ENCODE assay signal across 9 mouse cellular contexts in genomic region chr7:89116261-89116664, GRCm38 (mm10).
DNase-seq lines count a peak whose midpoint lies in the region; ATAC-seq lines count a peak whose summit lies in the region.
"Had no signal": no experiment of that assay in that cellular context is flagged by ENCODE, and none has a peak within 500 bp of the region (broad histone marks: within the 10 kb centered on the region; RNA-seq: fewer than 3 reads in every experiment).

No protein-coding gene starts in this region.

- no peak for ATAC-seq in embryonic facial prominence, embryonic 15.5 days (ENCODE audit: insufficient number of reproducible peaks, low FRiP score, low TSS enrichment, low read depth)
- no peak for ATAC-seq in intestine, embryonic 15.5 days
- ATAC-seq in lung, embryonic 15.5 days (ENCODE audit: borderline replicate concordance, extremely low read depth, low FRiP score, low TSS enrichment) = peak; percentile 42; the same call in 1 of the 2 replicates
- no peak for ATAC-seq in forebrain, embryonic 16.5 days
- ATAC-seq in granulocyte monocyte progenitor cell, adult 5-6 weeks (replicated peaks; ENCODE audit: poor library complexity, severe bottlenecking) = no peak

- no peaks in the 10 kb centered on the region for H3K9me3 ChIP-seq in embryonic facial prominence, embryonic 15.5 days (replicated peaks)
- no peaks in the 10 kb centered on the region for H3K9me3 ChIP-seq in intestine, embryonic 15.5 days
- H3K9me3 ChIP-seq in lung, embryonic 15.5 days = no peaks in the 10 kb centered on the region
- no peaks in the 10 kb centered on the region for H3K9me3 ChIP-seq in forebrain, embryonic 16.5 days (ENCODE audit: control insufficient read depth, low read length)
- H3K9me3 ChIP-seq: hindbrain, embryonic 15.5 days had no signal

- no peak overlapping the region for H3K9ac ChIP-seq in embryonic facial prominence, embryonic 15.5 days
- H3K9ac ChIP-seq in intestine, embryonic 15.5 days = no peak overlapping the region
- H3K9ac ChIP-seq in lung, embryonic 15.5 days = no peak overlapping the region
- no peak overlapping the region for H3K9ac ChIP-seq in forebrain, embryonic 16.5 days (replicated peaks; ENCODE audit: low read depth, low read length)
- H3K9ac ChIP-seq: hindbrain, embryonic 15.5 days had no signal

- H3K4me3 ChIP-seq in embryonic facial prominence, embryonic 15.5 days (replicated peaks) = no peak overlapping the region
- H3K4me3 ChIP-seq in intestine, embryonic 15.5 days (replicated peaks) = no peak overlapping the region
- H3K4me3 ChIP-seq in lung, embryonic 15.5 days = no peak overlapping the region
- no peak overlapping the region for H3K4me3 ChIP-seq in forebrain, embryonic 16.5 days (replicated peaks; ENCODE audit: low read length)
- H3K4me3 ChIP-seq: hindbrain, embryonic 15.5 days had no signal

- DNase-seq in brain, adult 2 months (ENCODE audit: low read depth, low spot score) = peak; percentile 12
- DNase-seq in T-cell, adult 2 months (ENCODE audit: low spot score) = no peak
- DNase-seq: thymus, postnatal 4 days had no signal

- H3K27ac ChIP-seq in embryonic facial prominence, embryonic 15.5 days (replicated peaks) = peak overlapping the region; percentile 48; the same call in 1 of the 2 replicates
- peak overlapping the region; percentile 44 for H3K27ac ChIP-seq in intestine, embryonic 15.5 days
- peak overlapping the region; percentile 90 for H3K27ac ChIP-seq in lung, embryonic 15.5 days
- H3K27ac ChIP-seq in forebrain, embryonic 16.5 days (ENCODE audit: low read length) = no peak overlapping the region
- H3K27ac ChIP-seq: hindbrain, embryonic 15.5 days had no signal

- H3K36me3 ChIP-seq in embryonic facial prominence, embryonic 15.5 days = no peaks in the 10 kb centered on the region
- no peaks in the 10 kb centered on the region for H3K36me3 ChIP-seq in intestine, embryonic 15.5 days
- H3K36me3 ChIP-seq in lung, embryonic 15.5 days = no peaks in the 10 kb centered on the region
- H3K36me3 ChIP-seq in forebrain, embryonic 16.5 days (ENCODE audit: control insufficient read depth, insufficient read depth) = no peaks in the 10 kb centered on the region
- H3K36me3 ChIP-seq: hindbrain, embryonic 15.5 days had no signal

- no peaks in the 10 kb centered on the region for H3K27me3 ChIP-seq in embryonic facial prominence, embryonic 15.5 days
- H3K27me3 ChIP-seq in intestine, embryonic 15.5 days (replicated peaks) = no peaks in the 10 kb centered on the region
- H3K27me3 ChIP-seq in lung, embryonic 15.5 days = no peaks in the 10 kb centered on the region
- H3K27me3 ChIP-seq in forebrain, embryonic 16.5 days (replicated peaks; ENCODE audit: control insufficient read depth, insufficient read depth, low read length) = no peaks in the 10 kb centered on the region
- H3K27me3 ChIP-seq: hindbrain, embryonic 15.5 days had no signal

- H3K4me1 ChIP-seq in embryonic facial prominence, embryonic 15.5 days = no peaks in the 10 kb centered on the region
- H3K4me1 ChIP-seq in intestine, embryonic 15.5 days (replicated peaks) = no peaks in the 10 kb centered on the region
- H3K4me1 ChIP-seq in lung, embryonic 15.5 days = no peaks in the 10 kb centered on the region
- H3K4me1 ChIP-seq in forebrain, embryonic 16.5 days (replicated peaks; ENCODE audit: control insufficient read depth, insufficient read depth, low read length) = no peaks in the 10 kb centered on the region
- H3K4me1 ChIP-seq: hindbrain, embryonic 15.5 days had no signal

- 66% methylated on average over 1 of the region's 1 CpGs for WGBS in embryonic facial prominence, embryonic 15.5 days
- 48% methylated on average over 1 of the region's 1 CpGs for WGBS in intestine, embryonic 15.5 days
- 41% methylated on average over 1 of the region's 1 CpGs for WGBS in lung, embryonic 15.5 days
- WGBS in forebrain, embryonic 16.5 days = 28% methylated on average over 1 of the region's 1 CpGs

- H3K4me2 ChIP-seq in embryonic facial prominence, embryonic 15.5 days (replicated peaks) = no peak overlapping the region
- no peak overlapping the region for H3K4me2 ChIP-seq in intestine, embryonic 15.5 days (replicated peaks)
- H3K4me2 ChIP-seq in lung, embryonic 15.5 days = no peak overlapping the region
- H3K4me2 ChIP-seq in forebrain, embryonic 16.5 days (ENCODE audit: low read length) = no peak overlapping the region
- H3K4me2 ChIP-seq: hindbrain, embryonic 15.5 days had no signal
